Mouse (Mus musculus): Measurements from ENCODE around the gene Tbxa2r. TPM values are rescaled to one million over a fixed set of nuclear protein-coding genes. Genes with fewer than 3 reads are reported as not detected.

Tbxa2r gene
- polyA plus RNA-seq, 1 experiment from 2014 or later = 19.6 TPM

GRCm38 (mm10) chr10:81356991-81357844 lies 28.7 kb downstream of the Tbxa2r start, which contains the start of gene Mfsd12:
Mfsd12 (plus strand) TSS chr10:81357491.
- TF ChIP-seq CTCF (IDR thresholded peaks at IDR 0.05) (no peak), EP300 (IDR thresholded peaks at IDR 0.05) (no peak)
- Histone ChIP-seq H3K9me3 (ENCODE audit: low read length) (no peaks in the 10 kb centered on the region), H3K4me1 (ENCODE audit: insufficient read depth, low read depth, low read length) (peaks cover 14% of the 10 kb centered on the region), H3K36me3 (ENCODE audit: insufficient read depth, low read length) (no peaks in the 10 kb centered on the region), H3K4me3 (ENCODE audit: low read depth, low read length) (peak within 1 kb of the TSS; percentile 70), H3K27ac (ENCODE audit: low read length) (peak within 1 kb of the TSS; percentile 62; the same call in 1 of the 2 replicates), H3K27me3 (replicated peaks; ENCODE audit: insufficient read depth, low read length) (no peaks in the 10 kb centered on the region), H3K9ac (replicated peaks; ENCODE audit: low read depth) (peak within 1 kb of the TSS; percentile 56), H3K4me2 (replicated peaks; ENCODE audit: low read depth, low read length) (peak within 1 kb of the TSS; percentile 99)
- DNase-seq (ENCODE audit: low spot score) (peak; percentile 95), ATAC-seq (peak; percentile 94)
- 4% methylated on average over 59 of the region's 79 CpGs for WGBS

- ATAC-seq = peak; percentile 8; the same call in 1 of the 2 replicates
- no peaks in the 10 kb centered on the region for H3K36me3 ChIP-seq (ENCODE audit: insufficient read depth, low read length)
- peaks cover 14% of the 10 kb centered on the region for H3K4me1 ChIP-seq (ENCODE audit: insufficient read depth, low read depth, low read length)
- H3K27ac ChIP-seq (ENCODE audit: low read length) = peak overlapping the region; percentile 62
- H3K9me3 ChIP-seq (ENCODE audit: low read length) = no peaks in the 10 kb centered on the region
- H3K4me3 ChIP-seq (ENCODE audit: low read depth, low read length) = peak overlapping the region; percentile 70
- TF ChIP-seq CTCF (IDR thresholded peaks at IDR 0.05) = no peak
- no peak for TF ChIP-seq EP300 (IDR thresholded peaks at IDR 0.05)
- H3K4me2 ChIP-seq (replicated peaks; ENCODE audit: low read depth, low read length) = peak overlapping the region; percentile 99
- no peaks in the 10 kb centered on the region for H3K27me3 ChIP-seq (replicated peaks; ENCODE audit: insufficient read depth, low read length)
- H3K9ac ChIP-seq (replicated peaks; ENCODE audit: low read depth) = peak overlapping the region; percentile 56
- WGBS = 34% methylated on average over 4 of the region's 4 CpGs
- DNase-seq (ENCODE audit: low spot score) = no peak
These were observed 29.7 kb downstream of the Tbxa2r start for GRCm38 (mm10) chr10:81358209-81358608.

GRCm38 (mm10) chr10:81358841-81359240 lies 30.3 kb downstream of the Tbxa2r start:
- 58% methylated on average over 1 of the region's 1 CpGs for WGBS
- H3K9ac ChIP-seq (replicated peaks; ENCODE audit: low read depth) = no peak overlapping the region
- no peaks in the 10 kb centered on the region for H3K27me3 ChIP-seq (replicated peaks; ENCODE audit: insufficient read depth, low read length)
- no peaks in the 10 kb centered on the region for H3K9me3 ChIP-seq (ENCODE audit: low read length)
- peak overlapping the region; percentile 62 for H3K27ac ChIP-seq (ENCODE audit: low read length)
- ATAC-seq (no peak), DNase-seq (ENCODE audit: low spot score) (peak; percentile 54)
- H3K4me3 ChIP-seq (ENCODE audit: low read depth, low read length) = peak overlapping the region; percentile 70; the same call in 1 of the 2 replicates
- H3K4me1 ChIP-seq (ENCODE audit: insufficient read depth, low read depth, low read length) = peaks cover 20% of the 10 kb centered on the region
- H3K4me2 ChIP-seq (replicated peaks; ENCODE audit: low read depth, low read length) = peak overlapping the region; percentile 99; the same call in 1 of the 2 replicates
- H3K36me3 ChIP-seq (ENCODE audit: insufficient read depth, low read length) = no peaks in the 10 kb centered on the region
- TF ChIP-seq EP300 (IDR thresholded peaks at IDR 0.05) (no peak), CTCF (IDR thresholded peaks at IDR 0.05) (no peak)

GRCm38 (mm10) chr10:81360721-81361120 lies 32.2 kb downstream of the Tbxa2r start:
- no peak for ATAC-seq
- Histone ChIP-seq H3K9me3 (ENCODE audit: low read length) (no peaks in the 10 kb centered on the region), H3K27me3 (replicated peaks; ENCODE audit: insufficient read depth, low read length) (no peaks in the 10 kb centered on the region), H3K4me2 (replicated peaks; ENCODE audit: low read depth, low read length) (no peak overlapping the region), H3K9ac (replicated peaks; ENCODE audit: low read depth) (no peak overlapping the region), H3K4me1 (ENCODE audit: insufficient read depth, low read depth, low read length) (peaks cover 31% of the 10 kb centered on the region), H3K36me3 (ENCODE audit: insufficient read depth, low read length) (no peaks in the 10 kb centered on the region), H3K4me3 (ENCODE audit: low read depth, low read length) (no peak overlapping the region), H3K27ac (ENCODE audit: low read length) (no peak overlapping the region)
- 49% methylated on average over 8 of the region's 8 CpGs for WGBS
- TF ChIP-seq EP300 (IDR thresholded peaks at IDR 0.05) (no peak), CTCF (IDR thresholded peaks at IDR 0.05) (no peak)
- no peak for DNase-seq (ENCODE audit: low spot score)

- no peak overlapping the region for H3K9ac ChIP-seq (replicated peaks; ENCODE audit: low read depth)
- peak; percentile 12 for ATAC-seq
- H3K4me3 ChIP-seq (ENCODE audit: low read depth, low read length) = no peak overlapping the region
- WGBS = 42% methylated on average over 12 of the region's 12 CpGs
- H3K9me3 ChIP-seq (ENCODE audit: low read length) = no peaks in the 10 kb centered on the region
- no peak for DNase-seq (ENCODE audit: low spot score)
- H3K4me1 ChIP-seq (ENCODE audit: insufficient read depth, low read depth, low read length) = peaks cover 26% of the 10 kb centered on the region
- TF ChIP-seq EP300 (IDR thresholded peaks at IDR 0.05) = no peak
- no peak for TF ChIP-seq CTCF (IDR thresholded peaks at IDR 0.05)
- H3K27me3 ChIP-seq (replicated peaks; ENCODE audit: insufficient read depth, low read length) = no peaks in the 10 kb centered on the region
- no peak overlapping the region for H3K4me2 ChIP-seq (replicated peaks; ENCODE audit: low read depth, low read length)
- peaks cover 3% of the 10 kb centered on the region; the same call in 1 of the 2 replicates for H3K36me3 ChIP-seq (ENCODE audit: insufficient read depth, low read length)
- H3K27ac ChIP-seq (ENCODE audit: low read length) = peak overlapping the region; percentile 44; the same call in 1 of the 2 replicates
These were observed 33.9 kb downstream of the Tbxa2r start for GRCm38 (mm10) chr10:81362336-81362949.
